Mouse (Mus musculus): ENCODE data around the gene Cpa2.

DNA sequence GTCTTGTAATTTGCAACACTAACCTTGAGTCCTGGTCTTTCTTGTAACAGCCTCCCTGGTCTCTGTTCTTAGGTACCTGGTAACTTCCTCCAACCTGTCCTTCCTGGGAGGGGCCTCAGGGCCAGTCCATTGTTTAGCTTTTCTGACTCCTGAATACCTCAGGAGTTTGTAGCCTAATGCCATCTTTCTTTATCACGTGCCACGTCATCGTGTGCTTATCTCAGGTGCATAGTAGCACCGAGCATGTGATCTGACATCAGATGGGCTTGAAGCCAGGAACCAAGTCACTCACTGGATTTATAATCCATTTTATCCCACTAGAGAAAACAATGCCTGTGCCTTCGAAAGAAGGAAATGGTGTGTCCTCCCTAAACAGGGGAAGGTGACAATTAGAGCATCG lies 22.2 kb downstream of the Cpa2 start:
- TF ChIP-seq CTCF (IDR thresholded peaks at IDR 0.05; ENCODE audit: borderline replicate concordance, insufficient read depth, low read length) (no peak), POLR2A (IDR thresholded peaks at IDR 0.05; ENCODE audit: low read depth, low read length) (no peak)
